ENCODE assay signal across 21 mouse cellular contexts in the genomic region with DNA sequence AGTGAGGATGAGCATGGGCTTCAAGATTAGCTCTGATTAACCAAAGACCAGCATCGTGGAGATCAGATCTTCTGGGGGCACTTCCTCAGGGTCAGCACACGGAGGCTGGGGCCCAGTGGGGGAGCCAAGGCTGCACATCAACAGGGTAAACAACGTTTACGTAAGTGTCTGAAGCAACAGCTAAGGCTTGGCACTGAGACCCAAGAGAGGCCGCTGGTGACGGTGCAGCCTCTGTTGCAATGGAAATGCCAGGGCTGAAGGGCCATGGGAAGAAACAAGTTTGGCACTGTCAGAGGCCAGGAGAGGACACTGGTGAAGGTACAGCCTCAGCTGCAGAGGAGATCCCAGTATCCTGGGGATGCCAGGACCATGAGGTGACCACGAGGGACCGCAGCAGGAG. TPM values are rescaled to one million over a fixed set of nuclear protein-coding genes. Genes with fewer than 3 reads are reported as not detected.
"Had no signal": no experiment of that assay in that cellular context is flagged by ENCODE, and none has a peak within 500 bp of the region (broad histone marks: within the 10 kb centered on the region; RNA-seq: fewer than 3 reads in every experiment).

No protein-coding gene starts in this region.

- DNase-seq: kidney, adult 18-20 months; kidney, postnatal 14 days; lung, postnatal 36 days; midbrain, embryonic 14.5 days; right cerebral cortex, postnatal 14 days; thymus, adult 18-20 months; thymus, postnatal 14 days had no signal

- H3K27ac ChIP-seq: left cerebral cortex, adult 2 months; limb, embryonic 15.5 days; liver, embryonic 15.5 days; lung, embryonic 15.5 days; midbrain, embryonic 10.5 days; stomach, postnatal 0 days had no signal

- H3K4me1 ChIP-seq: limb, embryonic 15.5 days; lung, embryonic 15.5 days; midbrain, embryonic 10.5 days had no signal

- H3K9me3 ChIP-seq: limb, embryonic 15.5 days; liver, embryonic 15.5 days; lung, embryonic 15.5 days; midbrain, embryonic 10.5 days had no signal

- H3K4me3 ChIP-seq: left cerebral cortex, adult 2 months; limb, embryonic 15.5 days; liver, embryonic 15.5 days; lung, embryonic 15.5 days; midbrain, embryonic 10.5 days; myocyte had no signal

- H3K27me3 ChIP-seq: limb, embryonic 15.5 days; liver, embryonic 15.5 days; lung, embryonic 15.5 days had no signal

- H3K9ac ChIP-seq: limb, embryonic 15.5 days; liver, embryonic 15.5 days; lung, embryonic 15.5 days had no signal

- H3K4me2 ChIP-seq: limb, embryonic 15.5 days; liver, embryonic 15.5 days; lung, embryonic 15.5 days had no signal

RNA-seq across cellular contexts. Expression of gene Gm5678, which starts 34.5 kb away (rescaled TPM):
- total RNA-seq: megakaryocyte, adult 5-6 weeks; neutrophil, adult 5-6 weeks had no signal
- polyA plus RNA-seq: kidney, embryonic 14.5 days; large intestine, adult 2 months; limb, embryonic 11.5 days; limb, embryonic 15.5 days; liver, embryonic 15.5 days; lung, embryonic 15.5 days; midbrain, embryonic 10.5 days; midbrain, embryonic 14.5 days; myocyte; neural tube, embryonic 11.5 days; small intestine, adult 2 months had no signal
